Mouse (Mus musculus) forebrain, embryonic 10.5 days (tissue): Measurements from ENCODE around the gene Fzd7. TPM values are rescaled to one million over a fixed set of nuclear protein-coding genes. Genes with fewer than 3 reads are reported as not detected.

ENCODE experiments used
- DNase-seq: peaks from one replicate; pipeline ENCODE4 v3.0.0-alpha.2; 2017; ENCODE audit warnings: low spot score; ENCODE audit errors: extremely low spot score
- H3K27ac ChIP-seq: fragments of 300-500 bp; sonication (generic); 2 replicates; pipeline ENCODE4 v1.5.1; 2016; ENCODE audit warnings: mild to moderate bottlenecking
- H3K27me3 ChIP-seq: fragments of 300-500 bp; sonication (generic); 2 replicates; pipeline ENCODE4 v1.6.1; 2016; ENCODE audit warnings: mild to moderate bottlenecking; ENCODE audit not compliant: poor library complexity, severe bottlenecking
- H3K36me3 ChIP-seq: fragments of 300-500 bp; sonication (generic); replicated peaks from 2 replicates; pipeline ENCODE4 v1.6.1; 2016; ENCODE audit warnings: mild to moderate bottlenecking, moderate library complexity
- H3K4me1 ChIP-seq: fragments of 300-500 bp; sonication (generic); 2 replicates; pipeline ENCODE4 v1.6.1; 2016
- H3K4me3 ChIP-seq: fragments of 300-500 bp; sonication (generic); 2 replicates; pipeline ENCODE4 v1.5.1; 2016; ENCODE audit warnings: mild to moderate bottlenecking, moderate library complexity
- H3K9me3 ChIP-seq: fragments of 300-500 bp; sonication (generic); 2 replicates; pipeline ENCODE4 v1.6.1; 2016; ENCODE audit warnings: mild to moderate bottlenecking, moderate library complexity
- WGBS: fragments of 180-500 bp; shearing (Covaris S2); methylation state at CpG from one replicate; pipeline ENCODE4 v1.1.7; 2016; 5-methylcytosine and 5-hydroxymethylcytosine counted together
- polyA plus RNA-seq: library from polyadenylated mRNA; unstranded; fragments of >200 nt; fragmentation: Nextera tagmentation; extraction: Ambion mirVana; gene quantifications from 2 replicates; pipeline ENCODE4 v1.2.1, GENCODE M21; 2016

Gene Fzd7
- polyA plus RNA-seq, 1 experiment from 2014 or later = 9.6 TPM

GRCm38 (mm10) chr1:59449423-59449822 is 32.8 kb upstream of the Fzd7 start:
- H3K27ac ChIP-seq = peak overlapping the region; percentile 80

GRCm38 (mm10) chr1:59450896-59451295 is 31.3 kb upstream of the Fzd7 start:
- H3K9me3 ChIP-seq = peaks cover 6% of the 10 kb centered on the region
- no peak for DNase-seq
- H3K27me3 ChIP-seq = peaks cover 43% of the 10 kb centered on the region
- peak overlapping the region; percentile 71 for H3K27ac ChIP-seq
- H3K36me3 ChIP-seq = no peaks in the 10 kb centered on the region
- peaks cover 52% of the 10 kb centered on the region for H3K4me1 ChIP-seq
- no peak overlapping the region for H3K4me3 ChIP-seq
- WGBS = 74% methylated on average over 11 of the region's 11 CpGs

More at GRCm38 (mm10) chr1:59449423-59449822, 32.8 kb upstream of the Fzd7 start:
- Histone ChIP-seq H3K4me3 (no peak overlapping the region), H3K36me3 (no peaks in the 10 kb centered on the region), H3K4me1 (peaks cover 52% of the 10 kb centered on the region), H3K9me3 (peaks cover 6% of the 10 kb centered on the region), H3K27me3 (peaks cover 42% of the 10 kb centered on the region)
- no peak for DNase-seq
- 21% methylated on average over 11 of the region's 11 CpGs for WGBS

GRCm38 (mm10) chr1:59451584-59451983 is 30.6 kb upstream of the Fzd7 start:
- WGBS = 4% methylated on average over 9 of the region's 9 CpGs
- Histone ChIP-seq H3K9me3 (peaks cover 6% of the 10 kb centered on the region), H3K4me1 (peaks cover 59% of the 10 kb centered on the region), H3K4me3 (no peak overlapping the region), H3K36me3 (no peaks in the 10 kb centered on the region), H3K27ac (peak overlapping the region; percentile 71; the same call in 1 of the 2 replicates), H3K27me3 (peaks cover 49% of the 10 kb centered on the region)
- no peak for DNase-seq

GRCm38 (mm10) chr1:59456825-59457224 is 25.4 kb upstream of the Fzd7 start:
- Histone ChIP-seq H3K27ac (0 out of 2 replicates have a peak overlapping the region, but pooled peaks have one; percentile 6), H3K4me3 (no peak overlapping the region), H3K4me1 (peaks cover 38% of the 10 kb centered on the region), H3K36me3 (no peaks in the 10 kb centered on the region), H3K9me3 (peaks cover 6% of the 10 kb centered on the region), H3K27me3 (peaks cover 19% of the 10 kb centered on the region)
- 22% methylated on average over 3 of the region's 3 CpGs for WGBS
- DNase-seq = no peak

GRCm38 (mm10) chr1:59457873-59458272 is 24.4 kb upstream of the Fzd7 start:
- Histone ChIP-seq H3K27ac (no peak overlapping the region), H3K4me1 (peaks cover 34% of the 10 kb centered on the region)
- WGBS = 81% methylated on average over 4 of the region's 4 CpGs

GRCm38 (mm10) chr1:59458886-59459285 is 23.3 kb upstream of the Fzd7 start:
- Histone ChIP-seq H3K27ac (peak overlapping the region; percentile 69), H3K27me3 (peaks cover 19% of the 10 kb centered on the region), H3K36me3 (no peaks in the 10 kb centered on the region), H3K9me3 (no peaks in the 10 kb centered on the region), H3K4me1 (peaks cover 40% of the 10 kb centered on the region), H3K4me3 (no peak overlapping the region)
- DNase-seq = no peak
- WGBS = 27% methylated on average over 8 of the region's 8 CpGs

More at GRCm38 (mm10) chr1:59457873-59458272, 24.4 kb upstream of the Fzd7 start:
- no peak overlapping the region for H3K4me3 ChIP-seq
- H3K36me3 ChIP-seq = no peaks in the 10 kb centered on the region
- no peak for DNase-seq
- peaks cover 19% of the 10 kb centered on the region for H3K27me3 ChIP-seq
- H3K9me3 ChIP-seq = peaks cover under 1% of the 10 kb centered on the region; the same call in 1 of the 2 replicates

- Histone ChIP-seq H3K27ac (peak overlapping the region; percentile 44), H3K4me1 (peaks cover 37% of the 10 kb centered on the region), H3K36me3 (no peaks in the 10 kb centered on the region), H3K4me3 (no peak overlapping the region), H3K27me3 (peaks cover 32% of the 10 kb centered on the region), H3K9me3 (no peaks in the 10 kb centered on the region)
- DNase-seq = no peak
- 69% methylated on average over 17 of the region's 17 CpGs for WGBS
Measured at GRCm38 (mm10) chr1:59464696-59465639, 17.3 kb upstream of the Fzd7 start.

GRCm38 (mm10) chr1:59465640-59466008 is 16.6 kb upstream of the Fzd7 start:
- H3K36me3 ChIP-seq = no peaks in the 10 kb centered on the region
- no peaks in the 10 kb centered on the region for H3K9me3 ChIP-seq
- peaks cover 39% of the 10 kb centered on the region for H3K27me3 ChIP-seq
- H3K4me3 ChIP-seq = no peak overlapping the region
- peak overlapping the region; percentile 44 for H3K27ac ChIP-seq
- DNase-seq = no peak
- 69% methylated on average over 9 of the region's 9 CpGs for WGBS
- H3K4me1 ChIP-seq = peaks cover 41% of the 10 kb centered on the region

- no peaks in the 10 kb centered on the region for H3K36me3 ChIP-seq
- WGBS = 39% methylated on average over 4 of the region's 4 CpGs
- no peak for DNase-seq
- no peak overlapping the region for H3K4me3 ChIP-seq
- H3K27me3 ChIP-seq = peaks cover 73% of the 10 kb centered on the region
- H3K9me3 ChIP-seq = no peaks in the 10 kb centered on the region
- H3K4me1 ChIP-seq = peaks cover 66% of the 10 kb centered on the region
- no peak overlapping the region for H3K27ac ChIP-seq
Measured at GRCm38 (mm10) chr1:59469170-59469569, 13.1 kb upstream of the Fzd7 start.

- Histone ChIP-seq H3K4me1 (peaks cover 55% of the 10 kb centered on the region), H3K27ac (0 out of 2 replicates have a peak overlapping the region, but pooled peaks have one; percentile 26), H3K9me3 (no peaks in the 10 kb centered on the region), H3K4me3 (no peak overlapping the region), H3K36me3 (no peaks in the 10 kb centered on the region), H3K27me3 (peaks cover 77% of the 10 kb centered on the region)
- WGBS = 47% methylated on average over 4 of the region's 4 CpGs
- DNase-seq = no peak
Measured at GRCm38 (mm10) chr1:59470766-59471165, 11.5 kb upstream of the Fzd7 start.

GRCm38 (mm10) chr1:59472368-59473180 is 9.7 kb upstream of the Fzd7 start:
- 5% methylated on average over 11 of the region's 11 CpGs for WGBS
- DNase-seq = no peak
- Histone ChIP-seq H3K27ac (0 out of 2 replicates have a peak overlapping the region, but pooled peaks have one; percentile 20), H3K4me1 (peaks cover 53% of the 10 kb centered on the region), H3K36me3 (no peaks in the 10 kb centered on the region), H3K4me3 (peak overlapping the region; percentile 12; the same call in 1 of the 2 replicates), H3K27me3 (peaks cover 91% of the 10 kb centered on the region), H3K9me3 (no peaks in the 10 kb centered on the region)

GRCm38 (mm10) chr1:59473181-59473555 is 9.1 kb upstream of the Fzd7 start:
- Histone ChIP-seq H3K4me1 (peaks cover 53% of the 10 kb centered on the region), H3K36me3 (no peaks in the 10 kb centered on the region), H3K27me3 (peaks cover 97% of the 10 kb centered on the region), H3K9me3 (no peaks in the 10 kb centered on the region), H3K27ac (no peak overlapping the region), H3K4me3 (peak overlapping the region; percentile 12; the same call in 1 of the 2 replicates)
- 5% methylated on average over 4 of the region's 4 CpGs for WGBS
- DNase-seq = no peak
